Mouse (Mus musculus) B cell, adult 2 months (primary cell): ENCODE results near the gene Atp5b.
"Not testable (repeated sequence)": the region's sequence is repeated elsewhere in the genome, so short reads cannot be mapped to it uniquely, and the experiment has no call there.

ENCODE experiments used
- DNase-seq, 2 experiments: peaks; one replicate each; pipeline ENCODE4 v3.0.0; 2022

Atp5b gene

DNA sequence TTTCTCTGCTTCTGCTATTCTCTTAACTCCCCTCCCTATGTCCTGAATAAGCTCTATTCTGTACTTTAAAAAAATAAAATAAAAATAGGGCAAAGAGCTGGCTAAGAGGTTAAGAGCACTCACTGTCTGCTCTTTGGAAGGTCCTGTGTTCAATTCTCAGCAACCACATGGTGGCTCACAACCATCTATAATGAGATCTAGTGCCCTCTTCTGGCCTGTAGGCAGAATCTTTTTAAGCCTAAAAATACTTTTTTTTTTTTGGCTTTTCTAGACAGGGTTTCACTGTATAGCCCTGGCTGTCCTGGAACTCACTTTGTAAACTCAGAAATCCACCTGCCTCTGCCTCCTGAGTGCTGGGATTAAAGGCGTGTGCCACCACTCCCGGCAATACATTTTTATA lies 12.6 kb upstream of the Atp5b start:
- DNase-seq, result not testable (repeated sequence)

DNA sequence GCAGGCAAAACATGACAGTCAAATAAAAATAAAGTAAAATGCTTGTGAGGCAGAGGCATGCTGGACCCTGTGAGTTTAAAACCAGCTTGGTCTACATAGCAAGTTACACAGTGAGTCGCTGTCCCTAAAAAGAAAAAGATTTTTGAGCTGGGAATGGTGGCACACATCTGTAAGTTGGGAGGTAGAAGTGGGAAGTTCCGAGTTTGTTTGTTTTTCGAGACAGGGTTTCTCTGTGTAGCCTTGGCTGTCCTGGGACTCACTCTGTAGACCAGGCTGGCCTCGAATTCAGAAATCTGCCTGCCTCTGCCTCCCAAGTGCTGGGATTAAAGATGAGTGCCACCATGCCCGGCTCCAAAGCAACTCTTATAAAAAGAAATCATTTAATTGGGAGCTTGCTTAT lies 4.8 kb upstream of the Atp5b start:
- DNase-seq, result not testable (repeated sequence)

GRCm38 (mm10) chr10:128080496-128080895 lies 2.6 kb upstream of the Atp5b start:
- peak; percentile 67 to 70 for DNase-seq

DNA sequence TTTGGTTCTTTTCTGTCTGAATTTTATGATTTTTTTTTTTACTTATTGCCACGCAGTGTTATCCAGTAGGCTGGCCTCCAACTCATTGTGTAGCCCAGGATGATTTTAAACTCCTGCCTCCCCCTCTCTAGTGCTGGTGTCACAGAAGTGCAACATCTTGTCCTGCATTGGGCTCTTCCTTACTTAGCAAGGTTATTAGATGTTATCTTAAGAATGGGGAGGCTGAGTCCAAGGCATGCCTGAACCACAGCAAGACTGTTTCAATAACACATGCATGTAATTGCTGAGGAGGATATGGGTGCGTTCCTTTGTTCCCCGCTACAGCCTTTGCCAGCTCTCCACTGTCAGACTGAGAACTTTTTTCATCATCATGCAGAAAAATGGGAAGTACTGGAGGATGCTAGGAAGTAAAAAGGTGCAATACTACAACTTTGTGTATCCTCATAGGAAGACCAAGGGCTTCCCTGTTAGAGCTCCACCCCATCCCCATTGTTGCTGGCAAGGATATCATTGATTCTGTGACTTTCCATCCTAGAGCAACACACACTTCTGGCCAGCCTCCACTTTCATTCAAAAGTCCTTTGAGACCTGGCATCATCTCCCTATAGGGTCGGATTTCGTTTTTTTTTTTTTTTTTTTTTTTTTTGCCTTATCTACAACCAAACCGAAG lies 1.1 kb upstream of the Atp5b start:
- no peak for DNase-seq

- no peak for DNase-seq
Observed at GRCm38 (mm10) chr10:128082477-128082808, 630 bp upstream of the Atp5b start.

DNA sequence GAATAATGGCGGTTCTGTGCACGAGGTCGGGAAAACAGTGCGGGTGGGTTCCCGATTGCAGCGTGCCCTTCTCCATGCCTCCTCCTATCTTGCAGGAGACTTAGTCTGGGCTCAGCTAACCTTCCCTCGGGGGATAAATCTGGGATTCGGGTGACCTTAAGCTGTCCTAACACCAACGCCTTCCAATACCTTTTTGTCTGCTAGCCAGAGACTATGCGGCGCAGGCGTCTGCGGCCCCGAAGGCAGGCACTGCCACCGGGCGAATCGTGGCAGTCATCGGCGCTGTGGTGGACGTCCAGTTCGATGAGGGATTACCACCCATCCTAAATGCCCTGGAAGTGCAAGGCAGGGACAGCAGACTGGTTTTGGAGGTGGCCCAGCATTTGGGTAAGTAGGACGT lies 615 bp downstream of the Atp5b start:
- peak in 1 of 2 experiments; percentile 26 for DNase-seq

DNA sequence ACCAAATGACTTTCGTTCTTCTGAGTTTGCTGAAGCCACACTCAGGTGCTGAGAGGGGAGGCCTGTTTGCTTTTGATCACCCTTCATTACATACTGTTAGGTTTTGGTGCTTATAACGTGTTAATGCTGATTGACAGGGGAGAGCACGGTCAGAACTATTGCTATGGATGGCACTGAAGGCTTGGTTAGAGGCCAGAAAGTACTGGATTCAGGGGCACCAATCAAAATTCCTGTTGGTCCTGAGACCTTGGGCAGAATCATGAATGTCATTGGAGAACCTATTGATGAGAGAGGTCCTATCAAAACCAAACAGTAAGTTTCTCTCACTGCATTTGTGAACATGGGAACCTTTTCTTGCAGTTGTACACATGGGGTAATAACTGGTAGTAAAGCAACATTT lies 1.1 kb downstream of the Atp5b start:
- no peak for DNase-seq

- peak; percentile 50 to 52 for DNase-seq
Observed at GRCm38 (mm10) chr10:128086391-128086790, 3.3 kb downstream of the Atp5b start.

DNA sequence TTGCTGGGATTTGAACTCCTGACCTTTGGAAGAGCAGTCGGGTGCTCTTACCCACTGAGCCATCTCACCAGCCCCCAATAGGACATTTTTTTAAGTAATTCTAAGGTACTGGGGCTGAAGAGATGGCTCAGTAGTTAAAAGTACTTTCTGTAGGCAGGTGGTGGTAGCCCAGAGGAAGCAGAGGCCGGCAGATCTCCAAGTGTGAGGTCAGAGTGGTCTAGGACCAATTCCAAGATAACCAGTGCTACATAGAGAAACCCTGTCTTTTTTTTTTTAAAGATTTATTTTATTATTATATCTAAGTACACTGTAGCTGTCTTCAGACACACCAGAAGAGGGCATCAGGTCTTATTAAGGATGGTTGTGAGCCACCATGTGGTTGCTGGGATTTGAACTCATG lies 4.1 kb downstream of the Atp5b start:
- DNase-seq, result not testable (repeated sequence)

GRCm38 (mm10) chr10:128088181-128088580 lies 5.1 kb downstream of the Atp5b start:
- DNase-seq, result no peak

- DNase-seq, result no peak
Observed at GRCm38 (mm10) chr10:128089842-128090241, 6.8 kb downstream of the Atp5b start.

DNA sequence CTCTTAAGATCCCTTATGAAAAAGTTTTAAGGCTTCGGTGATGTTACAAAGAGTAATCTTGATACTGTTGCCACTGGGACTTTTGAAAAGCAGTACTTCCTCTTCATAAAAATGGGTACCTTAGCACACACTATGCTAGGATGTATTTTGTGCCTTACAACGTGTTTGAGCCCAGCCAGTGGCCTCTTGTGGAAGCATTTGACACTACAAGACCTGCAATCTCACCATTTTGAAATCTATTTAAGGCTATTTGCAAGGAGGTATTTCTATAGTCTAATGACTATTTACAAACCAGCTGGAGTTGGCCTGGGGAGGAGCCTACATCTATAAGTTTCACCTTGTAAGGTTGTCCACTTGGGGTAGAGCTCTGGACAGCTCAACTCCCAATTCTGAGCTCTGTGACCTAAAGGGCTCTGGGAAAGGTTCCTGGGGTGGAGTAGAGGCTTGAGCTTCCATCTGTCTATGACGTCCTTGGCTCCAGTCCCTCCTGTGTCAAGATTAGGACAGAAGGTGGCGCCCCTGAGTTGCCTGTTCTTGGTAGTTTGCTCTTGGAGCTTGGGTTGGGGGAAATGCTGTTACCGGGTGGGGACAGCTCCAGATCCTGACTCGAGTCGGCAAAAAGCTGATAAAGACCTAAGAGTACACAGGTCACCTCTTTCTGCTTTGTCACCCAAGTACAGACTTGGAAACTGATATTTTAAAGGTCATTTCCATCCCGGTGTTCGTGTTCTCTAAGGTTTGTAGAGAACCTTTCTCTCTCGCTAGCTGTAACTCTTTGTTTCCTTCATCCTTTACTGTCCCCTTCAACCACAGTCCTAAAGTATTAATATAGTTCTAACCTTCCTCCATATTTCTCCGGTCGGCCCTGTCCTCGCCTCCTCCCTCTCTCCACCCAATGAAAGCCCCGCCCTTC lies 7.8 kb downstream of the Atp5b start:
- DNase-seq, result peak; percentile 90 to 91

- DNase-seq, result peak; percentile 70 to 71
Observed at GRCm38 (mm10) chr10:128091564-128092505, 8.8 kb downstream of the Atp5b start, which contains the start of gene Baz2a. Gene Baz2a, plus strand, starts transcription at chr10:128091577.

GRCm38 (mm10) chr10:128092506-128093495 lies 9.7 kb downstream of the Atp5b start:
- DNase-seq, result peak; percentile 83 to 84

GRCm38 (mm10) chr10:128093496-128094294 lies 10.6 kb downstream of the Atp5b start:
- peak; percentile 38 to 43 for DNase-seq

DNA sequence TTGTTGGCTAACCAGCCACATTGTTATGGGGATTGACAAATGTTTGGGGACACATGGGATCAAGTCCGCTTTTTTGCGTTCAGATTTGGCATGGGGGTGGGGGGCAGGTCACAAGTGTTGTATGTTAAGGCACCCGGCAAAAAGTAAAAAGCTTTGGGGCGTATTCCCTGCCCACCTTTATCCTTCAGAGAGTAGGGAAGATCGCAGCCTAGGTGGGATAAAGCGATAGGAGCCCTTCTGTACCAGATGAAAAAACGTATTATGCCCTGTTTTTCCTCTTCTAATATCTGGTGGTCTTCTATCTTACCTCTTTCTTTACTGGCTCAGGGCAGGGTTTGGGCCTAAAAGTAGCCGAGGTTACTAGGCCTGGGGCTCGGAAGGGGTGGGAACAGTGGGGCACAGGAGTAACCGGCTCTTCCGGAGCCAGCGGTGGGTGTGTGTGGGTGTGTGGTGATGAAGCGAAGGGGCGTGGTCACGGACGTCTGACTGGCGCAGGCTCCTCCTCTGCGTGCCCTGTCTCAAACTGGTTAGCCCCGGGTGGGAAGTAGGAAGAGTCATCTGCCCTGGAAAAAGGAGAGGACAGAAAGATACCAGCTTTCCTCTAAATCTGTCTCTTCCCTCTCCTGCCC lies 11.4 kb downstream of the Atp5b start:
- peak; percentile 90 to 91 for DNase-seq

GRCm38 (mm10) chr10:128095003-128095636 lies 12.0 kb downstream of the Atp5b start:
- DNase-seq, result no peak

DNA sequence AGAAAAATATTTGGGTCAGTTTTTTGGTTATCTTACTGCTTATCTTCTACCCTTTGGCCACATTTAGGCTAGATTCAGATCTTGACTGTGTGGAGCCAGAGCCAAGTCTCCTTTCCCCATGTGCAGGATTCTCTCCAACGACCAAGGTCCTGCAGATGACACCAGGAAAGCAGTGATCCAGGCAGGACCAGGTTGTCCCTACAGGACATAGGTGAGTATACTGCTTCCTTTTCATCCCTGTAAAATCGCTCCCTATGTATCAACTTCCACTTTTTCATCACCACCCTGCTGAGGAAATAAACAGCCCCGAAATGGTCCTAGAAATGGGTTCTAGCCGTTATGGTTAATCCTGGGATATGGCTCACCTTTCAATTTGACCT lies 13.2 kb downstream of the Atp5b start:
- no peak for DNase-seq

GRCm38 (mm10) chr10:128096693-128097586 lies 13.9 kb downstream of the Atp5b start:
- DNase-seq, result peak; percentile 89 to 90
